Mouse (Mus musculus): ENCODE measurements around the gene Gpr25.

Gene Gpr25

DNA sequence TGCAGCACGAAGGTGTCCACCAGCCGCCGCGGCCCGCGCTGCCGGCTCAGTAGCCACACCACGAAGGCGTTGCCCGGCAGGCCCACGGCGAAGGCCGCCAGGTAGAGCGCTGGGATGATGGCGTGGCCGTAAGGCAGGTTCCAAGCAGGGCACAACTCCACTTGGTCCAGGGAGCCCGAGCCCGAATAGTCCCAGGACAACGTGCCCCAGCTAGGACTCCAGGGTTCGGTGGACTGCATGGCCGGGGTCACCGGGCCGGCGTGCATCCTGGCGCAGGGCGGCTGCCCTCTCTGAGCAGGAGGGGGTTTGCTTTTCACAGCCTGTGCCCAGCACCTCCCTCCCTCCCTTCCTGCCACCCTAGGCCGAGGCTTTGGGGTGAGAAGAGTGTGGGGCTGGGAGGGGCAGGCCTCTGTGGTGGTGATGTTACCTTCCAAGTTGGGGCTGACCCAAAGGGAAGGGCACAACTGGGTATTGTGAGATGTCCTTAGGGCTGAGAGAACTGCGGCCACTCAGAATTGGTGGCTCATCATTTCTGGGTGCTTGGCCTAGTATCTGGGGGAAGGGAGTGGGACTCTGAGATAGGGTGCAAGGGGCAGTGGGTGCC is at the start of gene Gpr25:
Gene Gpr25, minus strand, starts transcription at position 239 of the 604 bp plus-strand sequence.
- in situ Hi-C loops (cut with MboI; ENCODE audit: low pct_unique_long_range_greater_than_20kb in 1 of 2, low sequenced_read_pairs in 2 of 2, unreplicated experiment in 1 of 2) = no loop called here

DNA sequence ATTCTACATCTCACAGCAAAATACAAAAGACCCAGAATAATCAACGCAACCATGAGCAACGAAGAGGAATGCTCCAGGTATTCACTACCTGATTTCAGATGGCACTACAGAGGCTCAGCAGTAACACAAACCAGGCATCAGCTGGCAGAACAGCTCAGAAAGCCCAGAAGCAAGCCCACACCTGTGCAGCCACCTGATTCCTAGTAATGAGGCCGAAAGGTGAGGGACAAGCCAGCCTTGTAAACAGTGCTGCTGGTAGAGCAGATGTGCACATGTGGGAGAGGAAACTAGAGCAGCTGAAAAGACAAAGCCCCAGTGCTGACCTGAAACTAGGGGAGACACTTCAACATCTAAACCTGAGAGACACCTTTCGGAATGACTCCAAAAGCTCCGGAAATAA is 48.5 kb upstream of the Gpr25 start:
- in situ Hi-C loops (cut with MboI; ENCODE audit: low pct_unique_long_range_greater_than_20kb in 1 of 2, low sequenced_read_pairs in 2 of 2, unreplicated experiment in 1 of 2) = no loop called here

GRCm38 (mm10) chr1:136306424-136306823 is 45.8 kb upstream of the Gpr25 start:
- in situ Hi-C loops (cut with MboI; ENCODE audit: low pct_unique_long_range_greater_than_20kb in 1 of 2, low sequenced_read_pairs in 2 of 2, unreplicated experiment in 1 of 2) = no loop called here

- in situ Hi-C loops (cut with MboI; ENCODE audit: low pct_unique_long_range_greater_than_20kb in 1 of 2, low sequenced_read_pairs in 2 of 2, unreplicated experiment in 1 of 2) = no loop called here
Observed at GRCm38 (mm10) chr1:136293961-136294360, 33.3 kb upstream of the Gpr25 start.

DNA sequence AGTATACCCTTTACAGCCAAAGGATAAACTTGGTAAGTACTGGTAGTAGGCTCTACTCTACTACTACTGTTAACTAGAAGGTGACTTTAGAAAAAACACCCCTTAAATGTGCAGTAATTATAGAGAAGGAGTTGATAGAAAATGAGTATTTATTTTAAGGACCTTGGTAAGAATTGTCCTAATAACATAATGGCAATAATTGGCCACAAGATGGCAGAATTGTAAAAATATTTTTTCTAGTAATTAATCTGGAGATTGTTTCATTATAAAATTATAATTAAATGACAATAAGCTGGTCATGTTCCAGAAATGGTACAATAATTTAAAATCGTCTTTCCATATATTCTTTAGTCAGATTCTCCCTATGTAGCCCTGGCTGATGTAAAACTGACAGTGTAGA is 29.1 kb upstream of the Gpr25 start:
- in situ Hi-C loops (cut with MboI; ENCODE audit: low pct_unique_long_range_greater_than_20kb in 1 of 2, low sequenced_read_pairs in 2 of 2, unreplicated experiment in 1 of 2) = no loop called here

DNA sequence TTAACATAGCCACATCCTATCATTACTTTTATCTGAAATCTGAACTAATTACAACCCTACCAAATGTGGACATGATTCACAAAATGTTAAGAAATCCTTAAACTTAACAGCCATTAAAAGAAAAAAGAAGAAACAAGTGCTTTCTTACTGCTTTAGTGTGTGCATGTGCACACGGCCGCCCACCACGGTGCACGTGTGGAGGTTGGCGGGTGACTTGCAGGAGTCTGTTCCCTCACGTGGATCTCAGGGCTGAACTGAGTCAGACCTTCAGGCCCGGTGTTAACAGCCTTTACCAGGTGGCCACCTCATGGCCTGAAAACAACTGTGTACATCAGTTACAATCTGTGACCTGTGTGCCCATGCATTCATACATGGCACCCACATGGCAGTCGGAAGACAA is 16.7 kb upstream of the Gpr25 start:
- in situ Hi-C loops (cut with MboI; ENCODE audit: low pct_unique_long_range_greater_than_20kb in 1 of 2, low sequenced_read_pairs in 2 of 2, unreplicated experiment in 1 of 2) = no loop called here

DNA sequence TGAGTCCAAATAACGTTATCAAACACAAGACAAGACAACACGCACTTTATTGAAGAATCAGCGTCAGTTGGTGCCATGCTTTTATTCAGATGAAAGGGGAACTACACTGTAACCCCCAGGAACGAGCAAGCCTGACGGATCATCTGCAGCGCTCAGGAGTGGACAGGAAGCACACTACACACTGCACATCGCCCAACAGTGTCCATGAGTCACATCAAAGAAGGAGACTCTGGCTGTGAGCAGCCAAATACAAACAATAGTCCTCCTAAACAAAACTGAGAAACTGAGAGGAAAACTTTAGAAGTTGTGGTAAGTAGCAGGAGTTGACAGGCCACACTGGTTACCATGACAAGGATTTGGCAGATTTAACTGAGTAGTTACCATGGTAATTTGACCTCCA is 7.6 kb upstream of the Gpr25 start:
- in situ Hi-C loops (cut with MboI; ENCODE audit: low pct_unique_long_range_greater_than_20kb in 1 of 2, low sequenced_read_pairs in 2 of 2, unreplicated experiment in 1 of 2) = no loop called here

DNA sequence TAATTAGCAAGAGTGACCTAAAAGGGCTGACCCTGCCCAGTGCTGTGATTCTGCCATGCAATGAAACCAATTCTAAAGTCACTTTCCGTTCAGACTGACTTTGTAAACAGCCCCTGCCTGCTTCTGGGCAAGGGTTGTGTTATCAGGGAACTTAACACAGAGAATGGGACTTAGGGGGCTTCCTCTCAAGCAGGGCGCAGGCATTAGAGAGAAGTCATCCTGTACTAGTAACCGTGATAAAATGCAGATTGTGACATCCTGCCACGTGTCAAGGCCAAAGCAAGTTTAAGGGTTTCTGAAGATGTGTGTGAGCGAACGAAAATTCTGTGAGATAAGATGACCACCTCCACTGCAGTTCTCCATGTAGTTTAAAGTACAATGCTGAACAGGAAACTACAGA is 5.5 kb upstream of the Gpr25 start:
- in situ Hi-C loops (cut with MboI; ENCODE audit: low pct_unique_long_range_greater_than_20kb in 1 of 2, low sequenced_read_pairs in 2 of 2, unreplicated experiment in 1 of 2) = no loop called here

DNA sequence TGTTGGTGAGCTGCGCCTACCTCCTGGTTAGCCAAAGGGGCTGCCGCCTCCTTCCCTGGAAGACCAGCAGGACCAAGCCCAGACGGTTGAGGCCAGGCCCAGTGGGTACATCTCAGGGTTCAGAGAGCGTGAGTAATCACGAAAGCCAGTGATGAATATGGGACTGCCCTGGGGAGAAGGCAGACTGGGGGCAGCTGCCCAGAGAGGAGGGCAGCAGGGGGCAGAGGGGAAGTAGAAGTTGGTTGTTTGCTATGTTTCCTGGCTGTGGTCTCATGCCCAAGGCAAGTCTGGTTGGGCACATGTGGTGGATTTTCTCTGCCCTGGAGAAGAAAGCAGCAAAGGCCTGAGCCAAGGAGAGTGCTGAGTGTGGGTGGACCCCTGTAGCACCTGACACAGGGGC is 2.7 kb upstream of the Gpr25 start:
- in situ Hi-C loops (cut with MboI; ENCODE audit: low pct_unique_long_range_greater_than_20kb in 1 of 2, low sequenced_read_pairs in 2 of 2, unreplicated experiment in 1 of 2) = no loop called here

GRCm38 (mm10) chr1:136259893-136260634 is 609 bp downstream of the Gpr25 start:
- in situ Hi-C loops (cut with MboI; ENCODE audit: low pct_unique_long_range_greater_than_20kb in 1 of 2, low sequenced_read_pairs in 2 of 2, unreplicated experiment in 1 of 2) = no loop called here

GRCm38 (mm10) chr1:136259543-136259892 is 1.2 kb downstream of the Gpr25 start:
- in situ Hi-C loops (cut with MboI; ENCODE audit: low pct_unique_long_range_greater_than_20kb in 1 of 2, low sequenced_read_pairs in 2 of 2, unreplicated experiment in 1 of 2) = no loop called here

DNA sequence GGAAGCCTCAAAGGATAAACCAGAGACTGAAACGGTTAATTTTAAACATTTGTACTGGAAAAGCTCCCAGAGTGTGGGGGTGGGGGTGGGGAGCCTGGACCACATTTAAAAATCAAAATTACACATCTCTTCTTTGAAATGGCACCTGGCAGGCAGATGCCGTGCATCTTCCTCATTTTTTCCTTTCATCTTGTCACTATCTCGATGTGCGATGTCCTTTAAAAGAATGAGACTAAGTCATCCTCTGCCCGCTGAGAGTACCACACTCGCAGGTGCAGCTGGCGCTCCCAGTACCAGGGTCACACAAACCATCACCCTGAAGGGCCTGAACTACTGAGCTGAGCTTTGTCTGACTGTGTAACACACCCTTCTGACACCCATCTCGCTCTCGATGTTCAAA is 2.2 kb downstream of the Gpr25 start:
- in situ Hi-C loops (cut with MboI; ENCODE audit: low pct_unique_long_range_greater_than_20kb in 1 of 2, low sequenced_read_pairs in 2 of 2, unreplicated experiment in 1 of 2) = no loop called here

GRCm38 (mm10) chr1:136255657-136256056 is 5.0 kb downstream of the Gpr25 start:
- in situ Hi-C loops (cut with MboI; ENCODE audit: low pct_unique_long_range_greater_than_20kb in 1 of 2, low sequenced_read_pairs in 2 of 2, unreplicated experiment in 1 of 2) = no loop called here

GRCm38 (mm10) chr1:136255174-136255573 is 5.5 kb downstream of the Gpr25 start:
- in situ Hi-C loops (cut with MboI; ENCODE audit: low pct_unique_long_range_greater_than_20kb in 1 of 2, low sequenced_read_pairs in 2 of 2, unreplicated experiment in 1 of 2) = no loop called here

GRCm38 (mm10) chr1:136254503-136255065 is 6.1 kb downstream of the Gpr25 start:
- in situ Hi-C loops (cut with MboI; ENCODE audit: low pct_unique_long_range_greater_than_20kb in 1 of 2, low sequenced_read_pairs in 2 of 2, unreplicated experiment in 1 of 2) = no loop called here

- in situ Hi-C loops (cut with MboI; ENCODE audit: low pct_unique_long_range_greater_than_20kb in 1 of 2, low sequenced_read_pairs in 2 of 2, unreplicated experiment in 1 of 2) = no loop called here
Observed at GRCm38 (mm10) chr1:136253472-136253871, 7.2 kb downstream of the Gpr25 start.

DNA sequence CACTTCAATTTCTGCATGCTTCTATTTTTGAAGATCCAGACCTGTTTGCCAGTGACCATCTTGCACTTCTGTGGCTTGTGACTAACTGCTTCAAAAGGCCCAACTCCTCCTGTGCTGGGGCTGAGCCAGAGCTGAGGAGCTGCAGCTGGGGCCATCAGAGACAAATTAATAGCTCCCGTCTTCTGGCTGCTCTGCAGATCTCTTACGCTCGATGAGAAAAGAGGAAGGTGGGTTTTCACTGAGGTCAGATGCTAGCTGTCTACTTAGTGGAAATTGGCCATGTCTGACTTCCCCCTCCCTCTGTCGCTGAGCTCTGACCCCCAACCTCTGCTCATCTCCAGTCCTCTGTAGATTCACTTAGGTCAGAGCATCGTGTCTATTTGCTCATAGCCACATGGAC is 11.0 kb downstream of the Gpr25 start:
- in situ Hi-C loops (cut with MboI; ENCODE audit: low pct_unique_long_range_greater_than_20kb in 1 of 2, low sequenced_read_pairs in 2 of 2, unreplicated experiment in 1 of 2) = no loop called here

GRCm38 (mm10) chr1:136247393-136247792 is 13.3 kb downstream of the Gpr25 start:
- in situ Hi-C loops (cut with MboI; ENCODE audit: low pct_unique_long_range_greater_than_20kb in 1 of 2, low sequenced_read_pairs in 2 of 2, unreplicated experiment in 1 of 2) = no loop called here

DNA sequence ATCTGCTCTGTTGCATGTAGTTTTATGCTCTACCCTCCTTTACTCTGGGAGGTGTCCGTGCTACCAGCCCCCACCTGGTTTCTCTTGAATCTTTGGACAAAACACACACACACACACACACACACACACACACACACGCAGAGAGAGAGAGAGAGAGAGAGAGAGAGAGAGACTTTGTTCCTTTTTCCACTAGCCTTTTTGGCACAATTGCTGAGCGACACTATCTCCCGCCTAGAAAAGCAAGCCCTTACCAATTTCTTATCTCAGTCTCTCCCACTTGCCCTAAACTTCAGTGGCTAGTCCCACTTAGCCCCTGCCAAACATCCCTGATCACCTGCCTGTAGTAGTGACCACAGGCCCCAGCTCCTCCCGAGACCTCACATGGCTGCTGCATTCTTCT is 16.2 kb downstream of the Gpr25 start:
- in situ Hi-C loops (cut with MboI; ENCODE audit: low pct_unique_long_range_greater_than_20kb in 1 of 2, low sequenced_read_pairs in 2 of 2, unreplicated experiment in 1 of 2) = no loop called here

- in situ Hi-C loops (cut with MboI; ENCODE audit: low pct_unique_long_range_greater_than_20kb in 1 of 2, low sequenced_read_pairs in 2 of 2, unreplicated experiment in 1 of 2) = no loop called here
Observed at GRCm38 (mm10) chr1:136241801-136242200, 18.9 kb downstream of the Gpr25 start.

All from mouse embryonic stem cell (cell line).